Comparison of ENCODE assay signal across 10 mouse cellular contexts in the genomic region with DNA sequence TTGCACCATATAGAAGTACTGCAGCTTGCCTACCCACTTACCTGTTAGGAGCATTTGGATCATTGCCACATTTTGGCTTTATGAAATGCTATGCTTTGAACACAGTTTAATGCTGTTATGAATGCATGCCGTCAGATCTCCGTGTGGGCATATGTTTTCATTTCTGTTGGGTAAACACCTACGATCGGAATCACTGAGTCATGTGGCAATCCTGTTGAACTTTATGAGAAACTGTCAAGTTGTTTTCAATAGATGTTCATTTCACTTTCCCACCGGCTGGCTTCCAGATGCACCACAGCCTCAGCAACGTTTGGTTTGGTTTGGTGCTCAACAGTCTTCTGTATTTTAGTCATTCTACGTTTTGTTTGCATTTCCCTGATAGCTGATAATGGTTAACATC. TPM values are rescaled to one million over a fixed set of nuclear protein-coding genes. Genes with fewer than 3 reads are reported as not detected.
"Had no signal": no experiment of that assay in that cellular context is flagged by ENCODE, and none has a peak within 500 bp of the region (broad histone marks: within the 10 kb centered on the region; RNA-seq: fewer than 3 reads in every experiment).

No protein-coding gene starts in this region.

- ATAC-seq: liver, postnatal 0 days; lung, postnatal 0 days; midbrain, embryonic 15.5 days had no signal

- DNase-seq: kidney, postnatal 25 days; layer of hippocampus, adult 9-11 months; liver, postnatal 0 days; lung, embryonic 14.5 days; thymus, adult 18-20 months; thymus, postnatal 36 days had no signal

RNA-seq across cellular contexts. Expression of a gene that starts 16.5 kb away (rescaled TPM):
- total RNA-seq: megakaryocyte, adult 5-6 weeks had no signal

RNA-seq across cellular contexts. Expression of a gene that starts 42.0 kb away (rescaled TPM):
- polyA plus RNA-seq: macrophage had no signal
